Mouse (Mus musculus) small intestine, adult 2 months (tissue): ENCODE data around the gene Adamts20. TPM values are rescaled to one million over a fixed set of nuclear protein-coding genes. Genes with fewer than 3 reads are reported as not detected.

Source experiments
- H3K27ac ChIP-seq: fragments of 200-500 bp; 2 replicates; pipeline ENCODE4 v1.5.1; 2012; ENCODE audit warnings: low read depth, low read length, control low read depth, inconsistent platforms; ENCODE audit not compliant: insufficient read depth
- H3K27me3 ChIP-seq: fragments of 200-500 bp; 2 replicates; pipeline ENCODE4 v1.6.1; 2012; ENCODE audit warnings: mild to moderate bottlenecking, moderate library complexity, low read length, inconsistent platforms; ENCODE audit not compliant: control insufficient read depth, insufficient read depth
- H3K36me3 ChIP-seq: fragments of 200-500 bp; 2 replicates; pipeline ENCODE4 v1.6.1; 2012; ENCODE audit warnings: mild to moderate bottlenecking, low read length, control low read depth, inconsistent platforms; ENCODE audit not compliant: control insufficient read depth, insufficient read depth
- H3K4me1 ChIP-seq: fragments of 200-500 bp; 2 replicates; pipeline ENCODE4 v1.6.1; 2012; ENCODE audit warnings: low read length, inconsistent platforms, mixed read lengths; ENCODE audit not compliant: control insufficient read depth, insufficient read depth, insufficient read length
- H3K4me3 ChIP-seq: fragments of 200-500 bp; 2 replicates; pipeline ENCODE4 v1.5.1; 2012; ENCODE audit warnings: low read depth, mild to moderate bottlenecking, control low read depth, inconsistent platforms, low read length, moderate library complexity
- CTCF ChIP-seq: fragments of 200-500 bp; IDR thresholded peaks from 2 replicates; pipeline ENCODE4 v1.5.1; 2012; ENCODE audit warnings: low read depth, mild to moderate bottlenecking, control low read depth, inconsistent platforms, low read length, moderate library complexity, mixed read lengths; ENCODE audit not compliant: insufficient replicate concordance, insufficient read length; ENCODE audit errors: extremely low read depth
- POLR2A ChIP-seq: fragments of 200-500 bp; IDR thresholded peaks from 2 replicates; pipeline ENCODE4 v1.6.1; 2012; ENCODE audit warnings: low read depth, mild to moderate bottlenecking, control low read depth, inconsistent platforms, low read length, moderate library complexity
- WGBS: fragments of 180-500 bp; shearing (Covaris S2); methylation state at CpG from one replicate; pipeline ENCODE4 v1.1.7; 2018; 5-methylcytosine and 5-hydroxymethylcytosine counted together
- polyA plus RNA-seq: library from polyadenylated mRNA; depleted of rRNA; stranded (reverse); fragments of >200 nt; gene quantifications from 2 replicates; pipeline ENCODE4 v1.2.3, GENCODE M21; 2012

Adamts20 gene
- polyA plus RNA-seq, 1 experiment: not detected

- no peaks in the 10 kb centered on the region for H3K27me3 ChIP-seq
- H3K4me1 ChIP-seq: no peaks in the 10 kb centered on the region
- WGBS: 46% methylated on average over 6 of the region's 6 CpGs
- H3K27ac ChIP-seq: no peak overlapping the region
- no peak overlapping the region for H3K4me3 ChIP-seq
- TF ChIP-seq CTCF (no peak), POLR2A (no peak)
- no peaks in the 10 kb centered on the region for H3K36me3 ChIP-seq
These were observed 44.7 kb downstream of the Adamts20 start for GRCm38 (mm10) chr15:94420526-94420925.

GRCm38 (mm10) chr15:94419167-94419566, 46.1 kb downstream of the Adamts20 start:
- H3K4me1 ChIP-seq: no peaks in the 10 kb centered on the region
- H3K27me3 ChIP-seq: no peaks in the 10 kb centered on the region
- H3K4me3 ChIP-seq: no peak overlapping the region
- 92% methylated on average over 9 of the region's 9 CpGs for WGBS
- no peak overlapping the region for H3K27ac ChIP-seq
- no peak for TF ChIP-seq POLR2A
- TF ChIP-seq CTCF: no peak
- no peaks in the 10 kb centered on the region for H3K36me3 ChIP-seq

- TF ChIP-seq CTCF: no peak
- no peak for TF ChIP-seq POLR2A
- 74% methylated on average over 5 of the region's 5 CpGs for WGBS
- no peaks in the 10 kb centered on the region for H3K36me3 ChIP-seq
- no peaks in the 10 kb centered on the region for H3K27me3 ChIP-seq
- H3K4me1 ChIP-seq: no peaks in the 10 kb centered on the region
- no peak overlapping the region for H3K4me3 ChIP-seq
- no peak overlapping the region for H3K27ac ChIP-seq
These were observed 46.8 kb downstream of the Adamts20 start for GRCm38 (mm10) chr15:94418427-94418826.

GRCm38 (mm10) chr15:94417216-94418155, 47.7 kb downstream of the Adamts20 start:
- no peaks in the 10 kb centered on the region for H3K36me3 ChIP-seq
- 70% methylated on average over 18 of the region's 18 CpGs for WGBS
- H3K27me3 ChIP-seq: no peaks in the 10 kb centered on the region
- TF ChIP-seq POLR2A: no peak
- no peak for TF ChIP-seq CTCF
- H3K4me3 ChIP-seq: no peak overlapping the region
- H3K27ac ChIP-seq: no peak overlapping the region
- no peaks in the 10 kb centered on the region for H3K4me1 ChIP-seq

GRCm38 (mm10) chr15:94409832-94410231, 55.4 kb downstream of the Adamts20 start:
- 88% methylated on average over 7 of the region's 7 CpGs for WGBS
- Histone ChIP-seq H3K4me3 (no peak overlapping the region), H3K27me3 (no peaks in the 10 kb centered on the region), H3K4me1 (no peaks in the 10 kb centered on the region), H3K27ac (no peak overlapping the region), H3K36me3 (no peaks in the 10 kb centered on the region)
- TF ChIP-seq POLR2A (no peak), CTCF (no peak)

GRCm38 (mm10) chr15:94406364-94406763, 58.9 kb downstream of the Adamts20 start:
- TF ChIP-seq POLR2A (no peak), CTCF (no peak)
- WGBS: 21% methylated on average over 2 of the region's 2 CpGs
- Histone ChIP-seq H3K4me1 (0 out of 2 replicates have a peak, but pooled peaks cover 5% of the 10 kb centered on the region), H3K36me3 (no peaks in the 10 kb centered on the region), H3K27me3 (peaks cover 12% of the 10 kb centered on the region; the same call in 1 of the 2 replicates), H3K4me3 (no peak overlapping the region), H3K27ac (no peak overlapping the region)

GRCm38 (mm10) chr15:94404071-94404545, 61.1 kb downstream of the Adamts20 start:
- Histone ChIP-seq H3K4me3 (peak overlapping the region; percentile 54), H3K27ac (no peak overlapping the region), H3K36me3 (no peaks in the 10 kb centered on the region), H3K4me1 (0 out of 2 replicates have a peak, but pooled peaks cover 5% of the 10 kb centered on the region), H3K27me3 (peaks cover 12% of the 10 kb centered on the region; the same call in 1 of the 2 replicates)
- WGBS: under 1% methylated on average over 65 of the region's 65 CpGs
- TF ChIP-seq CTCF: no peak
